In the genomic region with DNA sequence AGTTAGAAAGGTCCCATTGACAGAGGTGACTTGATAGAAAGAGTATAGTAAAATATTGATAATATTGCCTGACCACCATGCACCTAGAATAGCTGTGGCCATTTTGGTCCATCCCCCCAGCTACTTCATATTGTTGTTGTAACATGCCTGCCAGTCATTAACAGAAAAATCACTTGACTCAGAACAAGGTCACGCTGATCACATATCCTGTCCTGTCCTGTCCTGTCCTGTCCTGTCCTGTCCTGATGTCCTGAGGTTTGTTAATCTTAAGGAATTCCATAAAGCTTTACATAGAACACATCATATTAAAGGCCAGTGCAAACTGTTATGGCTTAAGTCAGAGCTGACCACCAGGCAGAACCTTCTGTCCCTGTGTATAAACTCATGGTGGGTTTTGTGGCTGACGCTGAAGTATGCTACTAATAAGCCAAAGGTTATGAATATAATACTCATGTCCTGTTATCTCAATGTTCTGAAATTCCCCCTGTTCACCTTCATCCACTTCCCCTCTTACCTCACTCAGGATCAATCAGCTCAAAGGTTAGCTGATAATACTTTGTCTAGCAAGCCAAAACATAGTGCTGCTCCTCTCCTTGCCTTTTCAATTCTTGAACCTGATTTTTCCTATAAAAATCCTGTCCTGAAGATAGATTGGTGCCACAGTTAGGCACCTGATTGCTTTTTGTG, we compare ENCODE assay signal across 16 mouse cellular contexts.
"Had no signal": no experiment of that assay in that cellular context is flagged by ENCODE, and none has a peak within 500 bp of the region (broad histone marks: within the 10 kb centered on the region; RNA-seq: fewer than 3 reads in every experiment).

No protein-coding gene starts in this region.

- H3K27me3 ChIP-seq: neural tube, embryonic 13.5 days; neural tube, embryonic 15.5 days; stomach, embryonic 15.5 days had no signal

- H3K36me3 ChIP-seq: neural tube, embryonic 13.5 days; neural tube, embryonic 15.5 days; stomach, embryonic 15.5 days had no signal

- H3K4me1 ChIP-seq: neural tube, embryonic 13.5 days; neural tube, embryonic 15.5 days; stomach, embryonic 15.5 days had no signal

- H3K9me3 ChIP-seq: neural tube, embryonic 13.5 days; neural tube, embryonic 15.5 days; stomach, embryonic 15.5 days had no signal

- H3K9ac ChIP-seq: neural tube, embryonic 13.5 days; neural tube, embryonic 15.5 days; stomach, embryonic 15.5 days had no signal

- H3K4me2 ChIP-seq: neural tube, embryonic 13.5 days; neural tube, embryonic 15.5 days; stomach, embryonic 15.5 days had no signal

- DNase-seq: retina, postnatal 1 day; right cerebral cortex, adult 18-20 months; right cerebral cortex, postnatal 14 days; right cerebral cortex, postnatal 25 days; right cerebral cortex, postnatal 4 days; spleen, adult 18-20 months; thymus, adult 18-20 months; thymus, adult 2 months; thymus, postnatal 14 days; thymus, postnatal 25 days; thymus, postnatal 36 days; thymus, postnatal 4 days had no signal

- H3K4me3 ChIP-seq: neural tube, embryonic 13.5 days; neural tube, embryonic 15.5 days; stomach, embryonic 15.5 days had no signal

- H3K27ac ChIP-seq: neural tube, embryonic 13.5 days; neural tube, embryonic 15.5 days; stomach, embryonic 15.5 days; stomach, postnatal 0 days had no signal
